Mouse (Mus musculus): ENCODE measurements at regions not wholly inside any gene's neighbourhood (a gene's known extent, or its start where the extent isn't known, plus 50 kb on each side); places are given as distances from the start of the nearest gene placed in this dataset.

DNA sequence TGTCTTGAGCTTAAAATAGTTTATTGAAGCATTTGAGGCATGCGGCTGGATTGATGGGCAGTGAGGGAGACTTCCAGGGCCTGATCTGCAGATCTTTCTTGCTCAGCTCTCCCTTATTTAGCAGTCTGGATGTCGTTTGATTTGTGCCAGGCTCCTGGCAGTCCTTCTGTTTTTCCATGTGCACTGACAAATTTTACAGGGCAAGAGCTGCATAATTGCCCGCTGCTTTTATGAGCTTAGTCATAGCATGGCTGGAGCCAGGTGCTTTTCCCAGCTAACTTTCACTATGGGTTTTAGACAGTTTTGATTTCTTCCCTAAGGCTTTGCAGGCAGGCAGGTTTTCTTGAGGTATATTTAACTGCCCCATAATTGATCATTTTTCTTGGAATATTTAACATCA lies 1086.5 kb downstream of the A830018L16Rik start:
- in situ Hi-C loops (cut with MboI; ENCODE audit: low sequenced_read_pairs in 2 of 2, unreplicated experiment in 2 of 2) = no loop called here

GRCm38 (mm10) chr1:12507997-12508396 lies 1094.1 kb downstream of the A830018L16Rik start:
- Histone ChIP-seq H3K36me3 (ENCODE audit: control insufficient read depth, insufficient read depth, low read length, poor library complexity, severe bottlenecking) (no peaks in the 10 kb centered on the region), H3K4me3 (ENCODE audit: insufficient read depth in 1 of 2, low read depth in 1 of 2, low read length in 2 of 2, poor library complexity in 1 of 2, severe bottlenecking in 1 of 2) (no peak overlapping the region), H3K9ac (ENCODE audit: insufficient read depth, low read depth, low read length, poor library complexity, severe bottlenecking) (no peak overlapping the region), H3K27ac (ENCODE audit: insufficient read depth, low read depth, low read length, poor library complexity, severe bottlenecking) (no peak overlapping the region), H3K4me1 (ENCODE audit: control insufficient read depth in 2 of 2, insufficient read depth in 2 of 2, low read length in 2 of 2, poor library complexity in 1 of 2) (no peaks in the 10 kb centered on the region), H3K9me3 (ENCODE audit: control insufficient read depth, insufficient read depth, low read depth, low read length) (no peaks in the 10 kb centered on the region)
- TF ChIP-seq MAFK (IDR thresholded peaks at IDR 0.05; ENCODE audit: insufficient read depth, low read depth, low read length) (no peak), ZC3H11A (IDR thresholded peaks at IDR 0.05; ENCODE audit: borderline replicate concordance, low read depth, low read length) (no peak), ZNF384 (IDR thresholded peaks at IDR 0.05; ENCODE audit: low read depth, low read length) (no peak), CHD2 (IDR thresholded peaks at IDR 0.05; ENCODE audit: low read depth, low read length) (no peak), HCFC1 (IDR thresholded peaks at IDR 0.05; ENCODE audit: borderline replicate concordance, insufficient read depth, low read length) (no peak)
- DNase-seq (ENCODE audit: low read depth, low spot score) = no peak
- in situ Hi-C loops (cut with MboI; ENCODE audit: low sequenced_read_pairs in 2 of 2, unreplicated experiment in 2 of 2) = no loop called here

More for the DNA sequence above, 1086.5 kb downstream of the A830018L16Rik start:
- H3K4me3 ChIP-seq (ENCODE audit: insufficient read depth in 1 of 2, low read depth in 1 of 2, low read length in 2 of 2, poor library complexity in 1 of 2, severe bottlenecking in 1 of 2) = no peak overlapping the region
- no peak overlapping the region for H3K27ac ChIP-seq (ENCODE audit: insufficient read depth, low read depth, low read length, poor library complexity, severe bottlenecking)
- H3K36me3 ChIP-seq (ENCODE audit: control insufficient read depth, insufficient read depth, low read length, poor library complexity, severe bottlenecking) = no peaks in the 10 kb centered on the region
- H3K9me3 ChIP-seq (ENCODE audit: control insufficient read depth, insufficient read depth, low read depth, low read length) = no peaks in the 10 kb centered on the region
- H3K9ac ChIP-seq (ENCODE audit: insufficient read depth, low read depth, low read length, poor library complexity, severe bottlenecking) = no peak overlapping the region
- TF ChIP-seq ZNF384 (IDR thresholded peaks at IDR 0.05; ENCODE audit: low read depth, low read length) (no peak), CHD2 (IDR thresholded peaks at IDR 0.05; ENCODE audit: low read depth, low read length) (no peak), MAFK (IDR thresholded peaks at IDR 0.05; ENCODE audit: insufficient read depth, low read depth, low read length) (no peak), ZC3H11A (IDR thresholded peaks at IDR 0.05; ENCODE audit: borderline replicate concordance, low read depth, low read length) (no peak), HCFC1 (IDR thresholded peaks at IDR 0.05; ENCODE audit: borderline replicate concordance, insufficient read depth, low read length) (no peak)
- no peaks in the 10 kb centered on the region for H3K4me1 ChIP-seq (ENCODE audit: control insufficient read depth in 2 of 2, insufficient read depth in 2 of 2, low read length in 2 of 2, poor library complexity in 1 of 2)
- DNase-seq (ENCODE audit: low read depth, low spot score) = no peak

- Histone ChIP-seq H3K9ac (ENCODE audit: insufficient read depth, low read depth, low read length, poor library complexity, severe bottlenecking) (no peak overlapping the region), H3K4me3 (ENCODE audit: insufficient read depth in 1 of 2, low read depth in 1 of 2, low read length in 2 of 2, poor library complexity in 1 of 2, severe bottlenecking in 1 of 2) (no peak overlapping the region), H3K9me3 (ENCODE audit: control insufficient read depth, insufficient read depth, low read depth, low read length) (no peaks in the 10 kb centered on the region), H3K4me1 (ENCODE audit: control insufficient read depth in 2 of 2, insufficient read depth in 2 of 2, low read length in 2 of 2, poor library complexity in 1 of 2) (no peaks in the 10 kb centered on the region), H3K36me3 (ENCODE audit: control insufficient read depth, insufficient read depth, low read length, poor library complexity, severe bottlenecking) (no peaks in the 10 kb centered on the region), H3K27ac (ENCODE audit: insufficient read depth, low read depth, low read length, poor library complexity, severe bottlenecking) (no peak overlapping the region)
- no peak for DNase-seq (ENCODE audit: low read depth, low spot score)
- no peak for TF ChIP-seq ZNF384 (IDR thresholded peaks at IDR 0.05; ENCODE audit: low read depth, low read length)
- TF ChIP-seq ZC3H11A (IDR thresholded peaks at IDR 0.05; ENCODE audit: borderline replicate concordance, low read depth, low read length) = no peak
- TF ChIP-seq HCFC1 (IDR thresholded peaks at IDR 0.05; ENCODE audit: borderline replicate concordance, insufficient read depth, low read length) = no peak
- TF ChIP-seq MAFK (IDR thresholded peaks at IDR 0.05; ENCODE audit: insufficient read depth, low read depth, low read length) = no peak
- no peak for TF ChIP-seq CHD2 (IDR thresholded peaks at IDR 0.05; ENCODE audit: low read depth, low read length)
- in situ Hi-C loops (cut with MboI; ENCODE audit: low sequenced_read_pairs in 2 of 2, unreplicated experiment in 2 of 2) = no loop called here
Observed at GRCm38 (mm10) chr1:12510129-12510816, 1096.4 kb downstream of the A830018L16Rik start.

- H3K36me3 ChIP-seq (ENCODE audit: control insufficient read depth, insufficient read depth, low read length, poor library complexity, severe bottlenecking) = no peaks in the 10 kb centered on the region
- no peaks in the 10 kb centered on the region for H3K4me1 ChIP-seq (ENCODE audit: control insufficient read depth in 2 of 2, insufficient read depth in 2 of 2, low read length in 2 of 2, poor library complexity in 1 of 2)
- TF ChIP-seq HCFC1 (IDR thresholded peaks at IDR 0.05; ENCODE audit: borderline replicate concordance, insufficient read depth, low read length) (no peak), ZC3H11A (IDR thresholded peaks at IDR 0.05; ENCODE audit: borderline replicate concordance, low read depth, low read length) (no peak), CHD2 (IDR thresholded peaks at IDR 0.05; ENCODE audit: low read depth, low read length) (no peak), ZNF384 (IDR thresholded peaks at IDR 0.05; ENCODE audit: low read depth, low read length) (no peak), MAFK (IDR thresholded peaks at IDR 0.05; ENCODE audit: insufficient read depth, low read depth, low read length) (no peak)
- H3K4me3 ChIP-seq (ENCODE audit: insufficient read depth in 1 of 2, low read depth in 1 of 2, low read length in 2 of 2, poor library complexity in 1 of 2, severe bottlenecking in 1 of 2) = no peak overlapping the region
- no peak overlapping the region for H3K9ac ChIP-seq (ENCODE audit: insufficient read depth, low read depth, low read length, poor library complexity, severe bottlenecking)
- in situ Hi-C loops (cut with MboI; ENCODE audit: low sequenced_read_pairs in 2 of 2, unreplicated experiment in 2 of 2) = no loop called here
- DNase-seq (ENCODE audit: low read depth, low spot score) = no peak
- no peak overlapping the region for H3K27ac ChIP-seq (ENCODE audit: insufficient read depth, low read depth, low read length, poor library complexity, severe bottlenecking)
- H3K9me3 ChIP-seq (ENCODE audit: control insufficient read depth, insufficient read depth, low read depth, low read length) = no peaks in the 10 kb centered on the region
Observed at GRCm38 (mm10) chr1:12519601-12520000, 1105.7 kb downstream of the A830018L16Rik start.
